Mouse (Mus musculus) lung, embryonic 15.5 days (tissue): Measurements from ENCODE around the gene Rnf121. TPM values are rescaled to one million over a fixed set of nuclear protein-coding genes. Genes with fewer than 3 reads are reported as not detected.

Experiments
- ATAC-seq: fragments of 200-750 bp; cut with Nextera tagmentation; 2 replicates; pipeline ENCODE4 v1.8.0; 2017; ENCODE audit warnings: moderate number of reproducible peaks, borderline replicate concordance; ENCODE audit not compliant: low FRiP score, low TSS enrichment; ENCODE audit errors: extremely low read depth
- H3K27ac ChIP-seq: fragments of 300-500 bp; sonication (generic); 2 replicates; pipeline ENCODE4 v1.5.1; 2015; ENCODE audit warnings: moderate library complexity, mild to moderate bottlenecking, inconsistent platforms
- H3K27me3 ChIP-seq: fragments of 300-500 bp; sonication (generic); 2 replicates; pipeline ENCODE4 v1.6.1; 2015; ENCODE audit warnings: inconsistent platforms
- H3K36me3 ChIP-seq: fragments of 300-500 bp; sonication (generic); 2 replicates; pipeline ENCODE4 v1.6.1; 2015; ENCODE audit warnings: inconsistent platforms
- H3K4me1 ChIP-seq: fragments of 300-500 bp; sonication (generic); 2 replicates; pipeline ENCODE4 v1.6.1; 2015; ENCODE audit warnings: inconsistent platforms
- H3K4me2 ChIP-seq: fragments of 300-500 bp; sonication (generic); 2 replicates; pipeline ENCODE4 v1.6.1; 2015; ENCODE audit warnings: inconsistent platforms, mild to moderate bottlenecking, moderate library complexity
- H3K4me3 ChIP-seq: fragments of 300-500 bp; sonication (generic); 2 replicates; pipeline ENCODE4 v1.5.1; 2015; ENCODE audit warnings: mild to moderate bottlenecking, inconsistent platforms
- H3K9ac ChIP-seq: fragments of 300-500 bp; sonication (generic); 2 replicates; pipeline ENCODE4 v1.6.1; 2015; ENCODE audit warnings: inconsistent platforms
- H3K9me3 ChIP-seq: fragments of 300-500 bp; sonication (generic); 2 replicates; pipeline ENCODE4 v1.6.1; 2016; ENCODE audit warnings: inconsistent platforms
- WGBS: fragments of 180-500 bp; shearing (Covaris S2); methylation state at CpG from one replicate; pipeline ENCODE4 v1.1.7; 2015; 5-methylcytosine and 5-hydroxymethylcytosine counted together
- polyA plus RNA-seq: library from polyadenylated mRNA; unstranded; fragments of >200 nt; fragmentation: Nextera tagmentation; extraction: Ambion mirVana; gene quantifications from 2 replicates; pipeline ENCODE4 v1.2.1, GENCODE M21; 2015

Rnf121 gene
- polyA plus RNA-seq, 1 experiment from 2014 or later: 25.3 TPM

DNA sequence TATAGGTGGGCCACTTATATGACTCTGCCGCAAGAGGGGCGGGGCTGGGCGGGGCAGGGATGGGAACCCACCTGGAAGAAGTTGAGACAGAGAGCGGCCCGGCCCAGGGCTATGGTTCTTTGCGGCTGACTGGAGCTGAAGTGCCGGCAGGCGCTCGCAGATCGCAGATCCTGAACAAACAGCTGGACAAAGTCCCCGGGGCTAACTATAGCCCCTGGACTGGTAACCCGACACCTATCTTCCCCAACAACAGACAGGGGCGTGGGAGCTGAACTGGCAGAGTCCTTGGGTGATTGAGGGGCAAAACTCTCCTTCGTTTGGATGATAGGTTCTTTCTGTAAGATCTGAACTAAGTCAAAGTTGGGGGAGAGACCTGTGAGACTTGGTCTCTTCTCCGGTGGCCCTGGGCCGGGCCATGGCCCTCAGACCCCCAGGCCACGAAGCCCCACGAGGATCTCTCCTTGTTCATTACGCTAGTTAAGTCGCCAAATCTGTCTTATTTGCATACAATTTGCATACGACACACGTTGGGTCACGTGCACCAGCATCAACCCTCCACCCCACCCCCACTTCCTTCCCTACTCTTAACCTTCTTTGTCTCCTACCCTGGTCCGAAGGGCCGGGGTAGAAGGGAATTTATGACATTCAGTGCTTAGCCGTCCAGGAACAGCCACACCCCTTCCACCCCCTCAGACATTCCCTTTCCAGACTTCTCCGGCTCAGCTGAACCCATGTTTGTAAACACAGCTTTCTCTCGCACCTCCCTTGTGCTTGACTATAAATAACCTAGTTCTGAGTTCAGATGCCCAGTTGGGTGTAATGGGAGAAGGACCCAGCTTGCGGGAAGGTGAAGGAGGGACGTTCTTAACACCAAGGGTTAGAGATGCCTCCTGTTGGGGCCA is 34.7 kb upstream of the Rnf121 start:
- Histone ChIP-seq H3K36me3 (no peaks in the 10 kb centered on the region), H3K4me3 (peak overlapping the region; percentile 28), H3K4me2 (peak overlapping the region; percentile 56), H3K27me3 (no peaks in the 10 kb centered on the region), H3K27ac (no peak overlapping the region), H3K4me1 (peaks cover 17% of the 10 kb centered on the region), H3K9ac (0 out of 2 replicates have a peak overlapping the region, but pooled peaks have one; percentile 11), H3K9me3 (no peaks in the 10 kb centered on the region)
- WGBS: 4% methylated on average over 30 of the region's 30 CpGs
- peak; percentile 80 for ATAC-seq

DNA sequence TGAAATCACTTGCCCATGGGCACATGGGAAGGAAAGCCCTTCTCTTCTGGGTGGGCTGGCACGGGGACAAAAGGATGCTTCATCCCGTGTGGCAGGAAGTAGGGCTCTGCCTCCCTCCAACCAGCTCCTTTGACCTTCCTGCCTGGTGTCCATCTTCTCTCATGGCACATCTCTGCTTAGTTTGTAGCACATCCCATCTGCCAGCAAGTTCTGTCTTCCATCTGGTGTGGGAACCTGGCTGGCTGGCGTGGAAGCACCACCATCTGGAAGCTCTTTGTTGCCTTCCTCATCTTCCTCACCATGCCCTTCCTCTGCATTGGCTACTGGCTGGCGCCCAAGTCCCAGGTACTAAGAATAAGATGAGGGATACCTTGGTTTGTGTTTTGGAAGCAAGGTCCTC is 22.1 kb upstream of the Rnf121 start:
- H3K27ac ChIP-seq: no peak overlapping the region
- H3K4me3 ChIP-seq: no peak overlapping the region
- no peak for ATAC-seq
- H3K9ac ChIP-seq: no peak overlapping the region
- WGBS: 77% methylated on average over 4 of the region's 4 CpGs
- H3K4me1 ChIP-seq: no peaks in the 10 kb centered on the region
- peaks cover 24% of the 10 kb centered on the region for H3K36me3 ChIP-seq
- H3K9me3 ChIP-seq: no peaks in the 10 kb centered on the region
- no peak overlapping the region for H3K4me2 ChIP-seq
- H3K27me3 ChIP-seq: no peaks in the 10 kb centered on the region

DNA sequence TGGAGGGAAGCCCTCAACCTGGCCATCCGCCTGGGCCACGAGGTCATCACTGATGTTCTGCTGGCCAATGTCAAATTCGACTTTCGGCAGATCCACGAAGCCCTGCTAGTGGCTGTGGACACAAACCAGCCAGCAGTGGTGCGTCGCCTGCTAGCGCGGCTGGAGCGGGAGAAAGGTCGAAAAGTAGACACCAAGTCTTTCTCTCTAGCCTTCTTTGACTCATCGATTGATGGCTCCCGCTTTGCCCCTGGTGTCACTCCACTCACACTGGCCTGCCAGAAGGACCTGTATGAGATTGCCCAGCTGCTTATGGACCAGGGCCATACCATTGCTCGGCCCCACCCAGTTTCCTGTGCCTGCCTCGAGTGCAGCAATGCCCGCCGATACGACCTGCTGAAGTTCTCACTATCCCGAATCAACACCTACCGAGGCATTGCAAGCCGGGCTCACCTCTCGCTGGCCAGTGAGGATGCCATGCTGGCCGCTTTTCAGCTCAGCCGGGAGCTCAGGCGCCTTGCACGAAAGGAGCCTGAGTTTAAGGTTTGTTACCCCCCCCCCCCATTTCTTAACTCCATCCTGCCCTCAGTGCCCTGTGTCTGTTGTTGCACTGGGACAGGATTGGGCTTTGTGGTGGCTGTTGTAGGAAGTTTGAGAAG is 18.9 kb upstream of the Rnf121 start:
- H3K4me1 ChIP-seq: no peaks in the 10 kb centered on the region
- H3K9me3 ChIP-seq: no peaks in the 10 kb centered on the region
- peaks cover 51% of the 10 kb centered on the region for H3K36me3 ChIP-seq
- 81% methylated on average over 26 of the region's 26 CpGs for WGBS
- no peak overlapping the region for H3K27ac ChIP-seq
- H3K4me2 ChIP-seq: no peak overlapping the region
- no peak overlapping the region for H3K9ac ChIP-seq
- H3K4me3 ChIP-seq: no peak overlapping the region
- no peaks in the 10 kb centered on the region for H3K27me3 ChIP-seq
- ATAC-seq: no peak

DNA sequence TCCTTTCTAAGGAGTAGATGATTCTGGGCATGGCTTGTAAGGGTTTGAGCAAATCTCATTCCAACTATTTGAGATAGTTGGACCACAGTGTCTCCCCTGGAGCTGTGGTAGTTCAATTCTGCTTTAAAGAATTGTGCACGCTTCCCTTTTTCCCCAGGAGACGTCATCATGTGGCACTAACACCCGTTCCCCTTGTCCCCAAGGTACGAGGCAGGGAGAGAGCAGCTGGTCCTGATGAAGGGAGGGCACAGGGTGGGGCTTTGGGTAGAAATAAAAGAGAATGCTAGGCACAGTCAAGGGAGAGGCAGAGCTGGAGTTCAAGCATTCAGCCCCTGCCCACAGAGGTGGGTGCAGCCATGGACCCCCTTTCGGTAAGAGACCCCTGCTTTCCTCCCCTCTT is 17.5 kb upstream of the Rnf121 start, which contains the start of gene Trpc2:
TSS of gene Trpc2 (plus strand) at position 301 of the 400 bp plus-strand sequence.
- Histone ChIP-seq H3K36me3 (peaks cover 61% of the 10 kb centered on the region), H3K4me2 (no peak within 1 kb of the TSS), H3K4me1 (no peaks in the 10 kb centered on the region), H3K4me3 (no peak within 1 kb of the TSS), H3K9me3 (no peaks in the 10 kb centered on the region), H3K9ac (no peak within 1 kb of the TSS), H3K27me3 (no peaks in the 10 kb centered on the region), H3K27ac (no peak within 1 kb of the TSS)
- WGBS: 84% methylated on average over 5 of the region's 5 CpGs
- ATAC-seq: no peak

DNA sequence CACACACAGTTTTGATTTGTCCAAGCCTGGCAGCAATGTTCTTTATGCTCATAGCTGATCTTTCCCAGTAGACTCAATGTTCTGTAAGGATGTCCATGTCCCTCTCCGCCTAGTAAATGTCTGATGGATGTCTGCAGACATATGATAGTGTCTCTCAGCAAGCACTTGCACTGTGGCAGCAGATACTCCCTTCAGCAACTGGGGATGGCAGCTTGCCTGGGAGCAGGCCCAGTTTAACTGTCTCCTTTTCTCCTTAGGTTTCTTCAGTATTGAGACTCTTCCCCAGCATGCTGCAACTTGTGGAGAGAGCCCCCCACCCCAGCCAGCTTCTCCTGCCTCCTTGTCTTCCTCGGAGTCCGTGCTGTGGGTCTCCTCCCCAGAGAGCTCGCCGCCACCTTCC is 16.5 kb upstream of the Rnf121 start:
- Histone ChIP-seq H3K36me3 (peaks cover 69% of the 10 kb centered on the region), H3K27ac (no peak overlapping the region), H3K27me3 (no peaks in the 10 kb centered on the region), H3K4me2 (no peak overlapping the region), H3K9me3 (no peaks in the 10 kb centered on the region), H3K9ac (no peak overlapping the region), H3K4me3 (no peak overlapping the region), H3K4me1 (no peaks in the 10 kb centered on the region)
- whole genome bisulfite sequencing: 93% methylated on average over 5 of the region's 5 CpGs
- ATAC-seq: no peak

DNA sequence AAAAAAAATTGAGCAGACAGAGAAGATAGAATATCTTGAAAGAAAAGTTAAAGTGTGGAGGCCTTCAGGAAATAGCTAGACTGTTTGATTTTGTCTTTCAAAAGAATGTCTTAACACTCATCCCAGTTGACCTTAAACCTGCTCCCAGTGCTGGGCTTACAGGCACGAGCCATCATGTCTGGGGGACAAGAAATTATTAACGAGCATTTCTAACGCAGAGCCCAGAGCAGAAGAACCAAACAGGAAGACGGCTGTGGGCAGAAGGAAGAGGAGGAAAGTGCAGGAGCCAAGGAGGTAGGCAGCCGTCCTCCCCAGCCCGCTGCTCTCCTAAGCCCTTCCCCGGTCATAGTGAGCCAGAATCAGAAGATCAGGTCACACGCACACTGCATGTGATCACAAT is 15.0 kb upstream of the Rnf121 start:
- Histone ChIP-seq H3K27ac (no peak overlapping the region), H3K9me3 (no peaks in the 10 kb centered on the region), H3K4me2 (no peak overlapping the region), H3K4me1 (no peaks in the 10 kb centered on the region), H3K9ac (no peak overlapping the region), H3K36me3 (peaks cover 78% of the 10 kb centered on the region), H3K27me3 (no peaks in the 10 kb centered on the region), H3K4me3 (no peak overlapping the region)
- no peak for ATAC-seq
- 84% methylated on average over 8 of the region's 8 CpGs for WGBS

DNA sequence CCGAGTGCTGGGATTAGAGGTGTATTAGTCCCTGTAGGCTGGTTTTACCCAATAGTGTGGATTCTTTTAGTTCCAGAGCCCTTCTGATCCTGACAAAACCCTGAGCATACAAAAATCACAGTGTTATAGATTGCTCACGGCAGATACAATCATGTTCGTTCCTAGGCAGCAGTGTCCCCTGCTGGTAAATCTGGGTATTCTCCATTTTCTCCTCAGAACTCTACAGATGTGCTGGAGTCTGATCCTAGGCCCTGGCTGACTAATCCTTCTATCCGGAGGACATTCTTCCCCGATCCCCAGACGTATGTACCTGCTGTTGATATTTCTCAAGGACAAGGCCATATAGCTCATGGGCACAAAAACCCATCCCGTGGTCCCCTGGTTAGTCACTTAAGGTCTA is 13.2 kb upstream of the Rnf121 start:
- Histone ChIP-seq H3K9ac (no peak overlapping the region), H3K27ac (no peak overlapping the region), H3K4me3 (no peak overlapping the region), H3K4me1 (no peaks in the 10 kb centered on the region), H3K4me2 (no peak overlapping the region), H3K9me3 (no peaks in the 10 kb centered on the region), H3K27me3 (no peaks in the 10 kb centered on the region), H3K36me3 (peaks cover 81% of the 10 kb centered on the region)
- 76% methylated on average over 7 of the region's 7 CpGs for WGBS
- no peak for ATAC-seq

DNA sequence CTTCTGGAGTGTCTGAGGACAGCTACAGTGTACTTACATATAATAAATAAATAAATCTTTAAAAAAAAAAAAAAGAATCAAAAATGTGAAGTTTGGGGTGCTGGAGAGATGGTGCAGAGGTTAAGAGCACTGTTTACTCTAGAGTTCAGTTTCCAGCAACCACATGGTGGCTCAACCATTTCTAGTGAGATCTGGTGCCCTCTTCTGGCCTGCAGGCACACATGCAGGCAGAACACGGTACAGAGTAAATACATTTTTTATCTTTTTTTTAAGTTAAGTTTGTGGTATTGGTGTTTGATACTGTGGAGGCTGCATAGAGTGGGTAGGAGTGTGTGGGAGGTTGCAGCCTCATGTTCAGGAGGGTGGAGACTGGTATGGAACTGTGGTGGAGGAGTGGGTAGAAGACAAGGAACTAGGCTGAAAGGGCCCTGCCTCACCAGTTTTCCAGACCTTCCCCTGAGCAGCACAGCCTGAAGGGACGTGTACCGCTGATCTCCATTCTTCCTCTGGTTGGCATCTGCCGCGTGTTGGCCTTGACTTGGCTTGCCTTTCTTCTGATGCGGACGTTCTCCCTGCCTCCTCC is 11.5 kb upstream of the Rnf121 start:
- ATAC-seq: no peak

DNA sequence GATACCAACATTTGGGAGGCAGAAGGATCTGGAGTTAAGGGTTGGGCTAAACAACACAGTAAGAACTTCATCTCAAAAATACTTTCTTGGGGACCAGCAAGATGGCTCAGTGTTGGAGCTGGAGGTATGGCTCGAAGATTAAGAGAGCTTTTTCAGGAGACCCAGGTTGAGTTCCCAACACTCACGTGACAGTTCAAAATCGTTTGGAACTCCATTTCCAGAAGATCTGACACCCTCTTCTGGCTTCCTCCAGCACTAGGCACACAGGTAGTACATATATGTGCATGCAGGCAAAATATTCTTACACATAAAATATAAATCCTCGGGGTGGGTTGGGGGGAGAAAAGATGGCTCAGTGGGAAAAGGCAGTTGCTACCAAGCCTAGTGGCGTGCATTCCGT is 1.1 kb upstream of the Rnf121 start:
- WGBS: 57% methylated on average over 6 of the region's 6 CpGs
- Histone ChIP-seq H3K4me3 (peak overlapping the region; percentile 70), H3K27me3 (no peaks in the 10 kb centered on the region), H3K4me2 (peak overlapping the region; percentile 67), H3K27ac (no peak overlapping the region), H3K9me3 (no peaks in the 10 kb centered on the region), H3K36me3 (peaks cover 7% of the 10 kb centered on the region; the same call in 1 of the 2 replicates), H3K4me1 (peaks cover 20% of the 10 kb centered on the region), H3K9ac (peak overlapping the region; percentile 55)
- no peak for ATAC-seq

More for the DNA sequence above, 11.5 kb upstream of the Rnf121 start:
- Histone ChIP-seq H3K36me3 (peaks cover 77% of the 10 kb centered on the region), H3K9ac (no peak overlapping the region), H3K27ac (no peak overlapping the region), H3K4me1 (no peaks in the 10 kb centered on the region), H3K4me2 (no peak overlapping the region), H3K4me3 (no peak overlapping the region), H3K9me3 (no peaks in the 10 kb centered on the region), H3K27me3 (no peaks in the 10 kb centered on the region)
- 76% methylated on average over 7 of the region's 7 CpGs for WGBS

DNA sequence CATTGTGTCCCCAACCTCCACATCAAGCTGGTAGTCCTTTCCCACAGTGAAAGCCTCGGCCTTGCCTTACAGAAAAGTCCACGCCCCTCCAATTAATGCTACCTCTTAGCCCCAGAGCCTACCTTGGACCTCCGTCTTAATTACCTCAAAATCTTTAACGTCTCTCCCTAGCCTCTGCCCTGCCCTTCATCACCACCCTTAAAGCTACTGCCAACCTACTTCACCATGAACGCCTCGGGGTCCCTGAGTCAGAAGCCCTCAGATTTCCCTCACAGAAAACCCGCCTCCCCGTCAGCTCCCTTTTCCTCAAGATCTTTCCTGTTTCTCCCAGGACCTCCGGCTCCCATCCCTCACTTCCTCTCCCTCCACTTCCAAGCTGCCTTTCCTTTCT is 619 bp downstream of the Rnf121 start:
- peak overlapping the region; percentile 82 for H3K27ac ChIP-seq
- peak overlapping the region; percentile 67 for H3K4me2 ChIP-seq
- WGBS: under 1% methylated on average over 9 of the region's 9 CpGs
- H3K27me3 ChIP-seq: no peaks in the 10 kb centered on the region
- peak overlapping the region; percentile 70 for H3K4me3 ChIP-seq
- H3K36me3 ChIP-seq: 0 out of 2 replicates have a peak, but pooled peaks cover 1% of the 10 kb centered on the region
- H3K9ac ChIP-seq: peak overlapping the region; percentile 55
- H3K4me1 ChIP-seq: peaks cover 20% of the 10 kb centered on the region
- ATAC-seq: peak; percentile 21; the same call in 1 of the 2 replicates
- H3K9me3 ChIP-seq: no peaks in the 10 kb centered on the region

DNA sequence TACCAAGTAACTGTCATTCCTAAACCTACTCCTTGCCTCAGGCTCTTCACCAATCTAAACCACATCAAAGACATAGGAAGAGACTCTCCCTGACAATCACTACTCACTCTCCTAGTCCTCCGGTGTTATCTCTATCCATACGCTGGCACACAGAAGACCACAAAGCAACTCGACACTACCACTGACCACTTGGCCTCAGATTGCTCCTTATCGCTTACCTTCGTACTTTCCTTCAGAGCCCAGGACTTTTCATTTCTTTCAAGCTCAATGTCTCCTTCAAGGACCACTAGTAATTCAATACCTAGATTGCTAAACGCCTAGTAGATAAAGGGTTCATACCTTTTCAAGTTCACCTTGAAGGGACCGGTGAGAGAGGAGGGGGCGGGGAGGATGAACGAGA is 1.4 kb downstream of the Rnf121 start:
- Histone ChIP-seq H3K4me2 (peak overlapping the region; percentile 67), H3K9me3 (no peaks in the 10 kb centered on the region), H3K9ac (peak overlapping the region; percentile 55), H3K4me1 (peaks cover 20% of the 10 kb centered on the region), H3K27ac (no peak overlapping the region; the same call in 1 of the 2 replicates), H3K36me3 (peaks cover 9% of the 10 kb centered on the region; the same call in 1 of the 2 replicates), H3K4me3 (peak overlapping the region; percentile 70), H3K27me3 (no peaks in the 10 kb centered on the region)
- 56% methylated on average over 9 of the region's 9 CpGs for WGBS
- no peak for ATAC-seq

DNA sequence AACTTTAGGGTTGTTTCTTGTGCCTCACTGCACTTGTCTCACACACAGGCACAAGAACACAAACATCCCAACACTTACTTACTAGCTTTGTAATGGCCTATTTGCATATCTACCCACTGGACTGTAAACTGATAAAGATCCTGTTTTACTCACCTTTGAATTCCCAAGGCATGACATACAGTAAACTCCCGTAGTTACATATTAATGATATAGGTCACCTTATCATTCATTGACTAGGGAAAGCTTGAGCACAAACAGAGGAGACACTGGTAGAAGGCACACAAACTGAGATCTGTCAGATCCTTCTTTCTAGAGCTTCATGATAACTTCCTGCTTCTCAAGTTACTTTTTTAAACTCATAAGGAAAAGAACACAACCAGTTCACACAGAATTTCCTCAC is 3.1 kb downstream of the Rnf121 start:
- Histone ChIP-seq H3K4me3 (no peak overlapping the region), H3K9me3 (no peaks in the 10 kb centered on the region), H3K27me3 (no peaks in the 10 kb centered on the region), H3K36me3 (peaks cover 15% of the 10 kb centered on the region; the same call in 1 of the 2 replicates), H3K9ac (no peak overlapping the region), H3K4me1 (peaks cover 20% of the 10 kb centered on the region), H3K27ac (no peak overlapping the region), H3K4me2 (no peak overlapping the region)
- 78% methylated on average over 1 of the region's 1 CpGs for WGBS
- ATAC-seq: no peak
